Mouse (Mus musculus): ENCODE results near the gene 4931429L15Rik. TPM values are rescaled to one million over a fixed set of nuclear protein-coding genes. Genes with fewer than 3 reads are reported as not detected.

Gene 4931429L15Rik
- polyA plus RNA-seq (2012; rRNA removed): not detected in 2 replicates

DNA sequence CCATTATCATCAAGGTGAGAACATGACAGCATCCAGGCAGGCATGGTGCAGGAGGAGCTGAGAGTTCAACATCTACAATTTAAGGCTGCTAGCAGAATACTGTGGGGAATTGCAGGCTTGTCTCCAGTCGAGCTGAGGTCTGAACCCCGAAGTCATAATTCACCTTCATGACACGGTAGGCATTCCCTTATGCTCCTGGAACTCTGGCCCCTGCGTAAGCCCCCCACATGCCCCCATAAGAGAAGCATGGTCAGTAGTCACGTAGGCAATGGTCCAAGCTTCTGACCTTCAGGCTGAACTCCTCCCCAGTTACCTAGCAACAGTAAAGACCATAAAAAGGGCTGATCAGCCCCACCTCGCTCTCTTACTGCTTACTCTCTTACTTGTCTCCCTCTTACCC, at the start of gene 4931429L15Rik:
4931429L15Rik (minus strand) TSS at position 101 of the 400 bp plus-strand sequence.

GRCm38 (mm10) chr9:46282631-46283436, 37.0 kb downstream of the 4931429L15Rik start, which contains the start of gene Bud13:
Bud13 (plus strand) TSS chr9:46283008.

DNA sequence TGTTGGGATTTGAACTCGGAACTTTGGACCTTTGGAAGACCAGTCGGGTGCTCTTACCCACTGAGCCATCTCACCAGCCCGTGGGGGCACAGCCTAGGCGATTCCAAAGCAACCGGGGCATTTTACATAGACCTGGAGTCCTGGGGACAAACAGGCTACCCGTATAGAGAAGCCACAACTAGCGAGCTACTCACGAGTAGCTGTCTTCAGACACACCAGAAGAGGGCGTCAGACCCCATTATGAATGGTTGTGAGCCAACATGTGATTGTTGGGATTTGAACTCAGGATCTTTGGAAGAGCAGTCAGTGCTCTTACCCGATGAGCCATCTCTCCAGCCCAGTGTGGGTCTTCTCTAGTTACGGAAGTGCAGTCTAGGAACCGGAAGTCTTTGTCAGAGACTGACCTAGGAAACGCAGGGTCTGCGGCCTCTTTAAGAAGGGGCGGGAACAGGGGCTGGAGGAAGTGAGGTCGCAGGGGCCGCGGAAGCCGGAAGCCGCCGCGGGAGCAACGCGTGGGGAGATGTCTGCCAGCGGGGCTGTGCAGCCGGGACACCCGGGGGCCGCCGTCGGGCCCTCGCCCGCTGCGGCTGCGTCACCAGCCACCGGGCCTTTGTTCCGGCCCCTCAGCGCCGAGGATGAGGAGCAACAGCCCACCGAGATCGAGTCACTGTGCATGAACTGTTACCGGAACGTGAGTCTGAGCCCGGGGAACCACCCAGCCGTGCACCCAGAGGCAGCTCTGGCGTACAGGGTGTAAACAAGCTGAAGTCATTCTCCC, 46.9 kb downstream of the 4931429L15Rik start, which contains the start of gene Zpr1:
Zpr1 (plus strand) TSS at position 388 of the 778 bp plus-strand sequence.

DNA sequence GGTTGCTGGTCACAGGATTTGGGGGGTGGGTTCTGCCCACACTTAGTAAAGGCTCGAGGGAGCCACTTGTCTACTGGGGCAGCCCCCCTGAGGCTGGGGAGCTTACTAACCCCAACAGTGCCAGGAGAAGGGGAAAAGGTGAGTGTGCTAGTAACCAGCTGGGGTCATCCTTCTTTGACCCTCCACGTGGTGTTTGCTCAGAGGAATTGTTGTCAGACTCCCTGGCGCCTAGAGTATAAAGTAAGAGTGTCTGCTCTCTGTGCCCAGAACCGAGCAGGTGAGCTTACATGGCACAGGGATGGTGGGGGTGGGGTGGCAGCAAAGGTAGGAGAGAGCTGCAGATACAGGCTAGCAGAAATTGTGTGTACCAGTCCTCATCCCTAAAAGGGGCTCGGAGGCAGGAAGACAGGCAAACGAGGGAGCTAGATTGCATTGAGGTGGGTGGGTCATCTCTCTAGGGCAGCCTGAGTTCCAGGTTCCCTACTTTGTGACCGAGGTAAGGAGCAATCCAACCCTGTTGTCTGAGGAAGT, 51.4 kb downstream of the 4931429L15Rik start, which contains the start of gene Apoa5:
Apoa5 (plus strand) TSS at position 291 of the 531 bp plus-strand sequence.

Other genes with a start within 250 kb of the 4931429L15Rik start
- 7,361 and 8,452 TPM in 2 replicates for gene Apoa1, start 91.4 kb downstream of the 4931429L15Rik start, polyA plus RNA-seq (2012; rRNA removed)
- 93.8 and 124 TPM in 2 replicates for gene Apoc3, start 84.3 kb downstream of the 4931429L15Rik start, polyA plus RNA-seq (2012; rRNA removed)
- gene Apoa4, start 79.3 kb downstream of the 4931429L15Rik start, polyA plus RNA-seq (2012; rRNA removed): 4.2 and 21.2 TPM in 2 replicates
- gene Apoa5, start 51.4 kb downstream of the 4931429L15Rik start, polyA plus RNA-seq (2012; rRNA removed): 38.7 and 48.7 TPM in 2 replicates
- gene Zpr1, start 46.9 kb downstream of the 4931429L15Rik start, polyA plus RNA-seq (2012; rRNA removed): 15.8 and 16.7 TPM in 2 replicates
- 4.0 and 4.5 TPM in 2 replicates for gene Bud13, start 37.0 kb downstream of the 4931429L15Rik start, polyA plus RNA-seq (2012; rRNA removed)